Mouse (Mus musculus): Measurements from ENCODE around the gene Tbc1d9.

GRCm38 (mm10) chr8:83210676-83211075 lies 45.5 kb downstream of the Tbc1d9 start:
- TF ChIP-seq CTCF (IDR thresholded peaks at IDR 0.05; ENCODE audit: borderline replicate concordance, control insufficient read depth, extremely low read depth, insufficient read depth, low read length, poor library complexity) = no peak
- no peak for TF ChIP-seq POLR2A (IDR thresholded peaks at IDR 0.05; ENCODE audit: control insufficient read depth, extremely low read depth, insufficient read depth, low read length, poor library complexity)

Data from thymus, adult 2 months (tissue).